Mouse (Mus musculus) stomach, postnatal 0 days (tissue): ENCODE data around the gene Mrto4. TPM values are rescaled to one million over a fixed set of nuclear protein-coding genes. Genes with fewer than 3 reads are reported as not detected.
"Not testable (repeated sequence)": the region's sequence is repeated elsewhere in the genome, so short reads cannot be mapped to it uniquely, and the experiment has no call there.

ENCODE experiments used
- ATAC-seq: fragments of 200-750 bp; cut with Nextera tagmentation; 2 replicates; pipeline ENCODE4 v1.8.0; 2017; ENCODE audit not compliant: low FRiP score, low TSS enrichment
- DNase-seq: peaks from one replicate; pipeline ENCODE4 v3.0.0-alpha.2; 2016; ENCODE audit warnings: low spot score
- H3K27ac ChIP-seq: fragments of 300-500 bp; sonication (generic); replicated peaks from 2 replicates; pipeline ENCODE4 v1.5.1; 2014; ENCODE audit warnings: mild to moderate bottlenecking, control low read depth
- H3K27me3 ChIP-seq: fragments of 300-500 bp; sonication (generic); 2 replicates; pipeline ENCODE4 v1.6.1; 2014; ENCODE audit warnings: low read length; ENCODE audit not compliant: control insufficient read depth, insufficient read depth
- H3K36me3 ChIP-seq: fragments of 300-500 bp; sonication (generic); 2 replicates; pipeline ENCODE4 v1.6.1; 2014; ENCODE audit warnings: low read length, mixed read lengths; ENCODE audit not compliant: control insufficient read depth, insufficient read depth
- H3K4me1 ChIP-seq: fragments of 300-500 bp; sonication (generic); replicated peaks from 2 replicates; pipeline ENCODE4 v1.6.1; 2014; ENCODE audit warnings: antibody characterized with exemption; ENCODE audit not compliant: control insufficient read depth, insufficient read depth
- H3K4me2 ChIP-seq: fragments of 300-500 bp; sonication (generic); replicated peaks from 2 replicates; pipeline ENCODE4 v1.6.1; 2014; ENCODE audit warnings: low read depth, mild to moderate bottlenecking, control low read depth, moderate library complexity
- H3K4me3 ChIP-seq: fragments of 300-500 bp; sonication (generic); 2 replicates; pipeline ENCODE4 v1.5.1; 2014; ENCODE audit warnings: low read depth, low read length, control low read depth
- H3K9ac ChIP-seq: fragments of 300-500 bp; sonication (generic); 2 replicates; pipeline ENCODE4 v1.6.1; 2014; ENCODE audit warnings: mild to moderate bottlenecking, low read length, control low read depth, mixed read lengths
- H3K9me3 ChIP-seq: fragments of 300-500 bp; sonication (generic); 2 replicates; pipeline ENCODE4 v1.6.1; 2016; ENCODE audit warnings: low read length; ENCODE audit not compliant: control insufficient read depth
- CTCF ChIP-seq: IDR thresholded peaks from 2 replicates; pipeline ENCODE4 v1.5.1; 2016; ENCODE audit warnings: antibody characterized with exemption, low read depth, mild to moderate bottlenecking, moderate library complexity
- EP300 ChIP-seq: optimal IDR thresholded peaks from 2 replicates; pipeline ENCODE3; 2016; ENCODE audit warnings: antibody characterized with exemption
- WGBS: fragments of 180-500 bp; shearing (Covaris S2); extraction: QIAGEN DNeasy Blood & Tissue Kit; methylation state at CpG from one replicate; pipeline ENCODE4 v1.1.7; 2014; 5-methylcytosine and 5-hydroxymethylcytosine counted together
- polyA plus RNA-seq: library from polyadenylated mRNA; unstranded; fragments of >200 nt; fragmentation: Nextera tagmentation; extraction: Ambion mirVana; gene quantifications from 2 replicates; pipeline ENCODE4 v1.2.1, GENCODE M21; 2015

Mrto4 gene
- polyA plus RNA-seq: 41.0 and 43.7 TPM in 2 replicates

- under 1% methylated on average over 63 of the region's 64 CpGs for WGBS
These were observed at the start of gene Mrto4, which contains the start of the genes Emc1 and Ubr4 for GRCm38 (mm10) chr4:139351931-139352711. TSS of gene Mrto4 (minus strand) at chr4:139352576. TSS of gene Emc1 (plus strand) at chr4:139352587. TSS of gene Ubr4 (plus strand) at chr4:139352609.

DNA sequence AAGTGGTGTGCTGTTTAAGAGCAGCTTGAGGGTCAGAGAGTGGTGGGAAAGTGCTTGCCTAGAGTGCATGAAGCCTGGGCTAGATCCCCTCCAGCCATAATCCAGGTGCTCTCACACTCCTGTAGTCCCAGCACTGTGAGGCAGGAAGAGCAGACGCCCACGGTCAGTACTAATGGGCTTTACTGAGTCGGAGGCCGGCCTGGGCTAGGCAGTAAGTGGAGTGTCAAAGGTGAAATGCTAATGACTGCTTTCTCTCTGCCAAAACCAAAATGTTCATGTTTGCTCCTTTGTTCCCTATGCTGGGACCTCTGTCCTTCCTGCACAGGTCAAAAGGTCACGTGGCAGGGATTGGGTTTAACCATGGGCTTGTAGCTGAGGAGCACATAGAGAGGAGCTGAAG is 48.1 kb upstream of the Mrto4 start:
- no peak for ATAC-seq
- Histone ChIP-seq H3K9me3 (no peaks in the 10 kb centered on the region), H3K36me3 (peaks cover 58% of the 10 kb centered on the region), H3K9ac (no peak overlapping the region), H3K27ac (no peak overlapping the region), H3K27me3 (no peaks in the 10 kb centered on the region), H3K4me2 (no peak overlapping the region), H3K4me3 (no peak overlapping the region), H3K4me1 (no peaks in the 10 kb centered on the region)
- no peak for DNase-seq
- WGBS: 85% methylated on average over 5 of the region's 5 CpGs
- TF ChIP-seq EP300 (no peak), CTCF (no peak)

More at GRCm38 (mm10) chr4:139351931-139352711, at the start of gene Mrto4, which contains the start of the genes Emc1 and Ubr4:
- Histone ChIP-seq H3K9me3 (no peaks in the 10 kb centered on the region), H3K4me2 (peak within 1 kb of the TSS; percentile 76), H3K27me3 (no peaks in the 10 kb centered on the region), H3K36me3 (peaks cover 19% of the 10 kb centered on the region), H3K9ac (peak within 1 kb of the TSS; percentile 91), H3K4me3 (peak within 1 kb of the TSS; percentile 64), H3K4me1 (no peaks in the 10 kb centered on the region; the same call in 1 of the 2 replicates), H3K27ac (peak within 1 kb of the TSS; percentile 97)
- TF ChIP-seq EP300 (peak; percentile 11), CTCF (peak; percentile 9; the same call in 1 of the 2 replicates)
- DNase-seq (peak; percentile 89), ATAC-seq (peak; percentile 93)

DNA sequence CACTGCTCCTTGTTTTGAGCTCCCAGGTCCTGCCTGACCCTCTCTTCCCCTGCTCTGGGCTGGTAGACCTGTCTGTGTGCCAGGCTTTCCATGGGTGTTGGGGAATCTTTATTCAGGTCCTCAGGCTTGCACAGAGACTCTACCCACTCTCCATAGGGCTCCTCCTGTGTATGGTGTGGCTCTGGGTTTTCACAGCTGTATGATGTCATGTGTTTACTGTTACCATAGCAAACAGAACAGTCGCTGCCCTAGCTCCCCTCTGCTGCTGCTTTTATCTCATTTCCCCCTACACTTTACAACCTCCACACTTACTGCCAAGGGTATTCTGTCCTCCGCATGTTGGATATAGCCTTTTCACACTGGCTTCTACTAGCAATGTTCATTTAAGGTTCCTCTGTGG is 43.1 kb upstream of the Mrto4 start:
- TF ChIP-seq EP300 (no peak), CTCF (no peak)
- no peak overlapping the region for H3K27ac ChIP-seq

GRCm38 (mm10) chr4:139389557-139389956 is 37.2 kb upstream of the Mrto4 start:
- no peak overlapping the region for H3K4me3 ChIP-seq
- no peaks in the 10 kb centered on the region for H3K27me3 ChIP-seq
- no peak overlapping the region for H3K4me2 ChIP-seq
- peaks cover 2% of the 10 kb centered on the region; the same call in 1 of the 2 replicates for H3K4me1 ChIP-seq
- WGBS: 72% methylated on average over 4 of the region's 4 CpGs
- H3K36me3 ChIP-seq: peaks cover 19% of the 10 kb centered on the region
- H3K27ac ChIP-seq: no peak overlapping the region
- H3K9ac ChIP-seq: no peak overlapping the region
- ATAC-seq (no peak), DNase-seq (no peak)
- no peaks in the 10 kb centered on the region for H3K9me3 ChIP-seq
- TF ChIP-seq CTCF (no peak), EP300 (no peak)

More for the DNA sequence above, 43.1 kb upstream of the Mrto4 start:
- Histone ChIP-seq H3K36me3 (peaks cover 45% of the 10 kb centered on the region), H3K9me3 (no peaks in the 10 kb centered on the region), H3K9ac (no peak overlapping the region), H3K4me3 (no peak overlapping the region), H3K4me2 (no peak overlapping the region), H3K4me1 (no peaks in the 10 kb centered on the region), H3K27me3 (no peaks in the 10 kb centered on the region)
- WGBS: 28% methylated on average over 2 of the region's 2 CpGs
- ATAC-seq (peak; percentile 69), DNase-seq (no peak)

GRCm38 (mm10) chr4:139386869-139387319 is 34.5 kb upstream of the Mrto4 start:
- WGBS: 13% methylated on average over 6 of the region's 6 CpGs
- Histone ChIP-seq H3K27me3 (no peaks in the 10 kb centered on the region), H3K36me3 (peaks cover 7% of the 10 kb centered on the region), H3K27ac (peak overlapping the region; percentile 83), H3K4me1 (peaks cover 2% of the 10 kb centered on the region; the same call in 1 of the 2 replicates), H3K9me3 (no peaks in the 10 kb centered on the region), H3K4me2 (peak overlapping the region; percentile 44), H3K4me3 (no peak overlapping the region), H3K9ac (no peak overlapping the region)
- TF ChIP-seq CTCF (peak; percentile 52), EP300 (peak; percentile 85)
- ATAC-seq: peak; percentile 93
- DNase-seq: peak; percentile 74

- not testable (repeated sequence) for H3K4me3 ChIP-seq, H3K36me3 ChIP-seq, DNase-seq, H3K9ac ChIP-seq, H3K27ac ChIP-seq, H3K9me3 ChIP-seq, ATAC-seq, H3K4me1 ChIP-seq, H3K4me2 ChIP-seq, H3K27me3 ChIP-seq
- WGBS: 67% methylated on average over 5 of the region's 5 CpGs
These were observed 33.5 kb upstream of the Mrto4 start for GRCm38 (mm10) chr4:139385841-139386240.
